Mouse (Mus musculus) forebrain, embryonic 11.5 days (tissue): ENCODE results near the gene Celf2. TPM values are rescaled to one million over a fixed set of nuclear protein-coding genes. Genes with fewer than 3 reads are reported as not detected.

Source experiments
- ATAC-seq: fragments of 200-750 bp; cut with Nextera tagmentation; replicated peaks from 2 replicates; pipeline ENCODE4 v1.8.0; 2017; ENCODE audit warnings: moderate TSS enrichment; ENCODE audit not compliant: low FRiP score
- DNase-seq: peaks from one replicate; pipeline ENCODE4 v3.0.0-alpha.2; 2017; ENCODE audit warnings: low spot score
- H3K27ac ChIP-seq: fragments of 300-500 bp; sonication (generic); 2 replicates; pipeline ENCODE4 v1.5.1; 2014; ENCODE audit warnings: low read depth, low read length
- H3K27me3 ChIP-seq: fragments of 300-500 bp; sonication (generic); 2 replicates; pipeline ENCODE4 v1.6.1; 2014; ENCODE audit warnings: mild to moderate bottlenecking, low read length, mixed read lengths; ENCODE audit not compliant: control insufficient read depth, insufficient read depth
- H3K36me3 ChIP-seq: fragments of 300-500 bp; sonication (generic); 2 replicates; pipeline ENCODE4 v1.6.1; 2014; ENCODE audit warnings: mild to moderate bottlenecking, low read length, moderate library complexity, mixed read lengths; ENCODE audit not compliant: control insufficient read depth, insufficient read depth
- H3K4me1 ChIP-seq: fragments of 300-500 bp; sonication (generic); replicated peaks from 2 replicates; pipeline ENCODE4 v1.6.1; 2014; ENCODE audit warnings: low read length, mixed read lengths; ENCODE audit not compliant: control insufficient read depth, insufficient read depth
- H3K4me2 ChIP-seq: fragments of 300-500 bp; sonication (generic); 2 replicates; pipeline ENCODE4 v1.6.1; 2014; ENCODE audit warnings: low read depth, mild to moderate bottlenecking, low read length, moderate library complexity, mixed read lengths; ENCODE audit not compliant: severe bottlenecking
- H3K4me3 ChIP-seq: fragments of 300-500 bp; sonication (generic); 2 replicates; pipeline ENCODE4 v1.5.1; 2014; ENCODE audit warnings: low read depth, low read length
- H3K9ac ChIP-seq: fragments of 300-500 bp; sonication (generic); 2 replicates; pipeline ENCODE4 v1.6.1; 2014; ENCODE audit warnings: low read length
- H3K9me3 ChIP-seq: fragments of 300-500 bp; sonication (generic); 2 replicates; pipeline ENCODE4 v1.6.1; 2016; ENCODE audit warnings: low read length, mixed read lengths; ENCODE audit not compliant: control insufficient read depth
- WGBS: fragments of 180-500 bp; shearing (Covaris S2); extraction: QIAGEN DNeasy Blood & Tissue Kit; methylation state at CpG from one replicate; pipeline ENCODE4 v1.1.7; 2014; 5-methylcytosine and 5-hydroxymethylcytosine counted together
- polyA plus RNA-seq: library from polyadenylated mRNA; unstranded; fragments of >200 nt; fragmentation: Nextera tagmentation; extraction: Ambion mirVana; gene quantifications from 2 replicates; pipeline ENCODE4 v1.2.1, GENCODE M21; 2014

Gene Celf2
- polyA plus RNA-seq, 1 experiment from 2014 or later = 116 TPM

GRCm38 (mm10) chr2:7179186-7179585 is 330.2 kb downstream of the Celf2 start:
- DNase-seq (no peak), ATAC-seq (no peak)
- Histone ChIP-seq H3K27ac (no peak overlapping the region), H3K4me1 (no peaks in the 10 kb centered on the region), H3K36me3 (no peaks in the 10 kb centered on the region), H3K9ac (no peak overlapping the region), H3K4me3 (no peak overlapping the region), H3K27me3 (no peaks in the 10 kb centered on the region), H3K4me2 (no peak overlapping the region), H3K9me3 (no peaks in the 10 kb centered on the region)
- 75% methylated on average over 1 of the region's 1 CpGs for WGBS

DNA sequence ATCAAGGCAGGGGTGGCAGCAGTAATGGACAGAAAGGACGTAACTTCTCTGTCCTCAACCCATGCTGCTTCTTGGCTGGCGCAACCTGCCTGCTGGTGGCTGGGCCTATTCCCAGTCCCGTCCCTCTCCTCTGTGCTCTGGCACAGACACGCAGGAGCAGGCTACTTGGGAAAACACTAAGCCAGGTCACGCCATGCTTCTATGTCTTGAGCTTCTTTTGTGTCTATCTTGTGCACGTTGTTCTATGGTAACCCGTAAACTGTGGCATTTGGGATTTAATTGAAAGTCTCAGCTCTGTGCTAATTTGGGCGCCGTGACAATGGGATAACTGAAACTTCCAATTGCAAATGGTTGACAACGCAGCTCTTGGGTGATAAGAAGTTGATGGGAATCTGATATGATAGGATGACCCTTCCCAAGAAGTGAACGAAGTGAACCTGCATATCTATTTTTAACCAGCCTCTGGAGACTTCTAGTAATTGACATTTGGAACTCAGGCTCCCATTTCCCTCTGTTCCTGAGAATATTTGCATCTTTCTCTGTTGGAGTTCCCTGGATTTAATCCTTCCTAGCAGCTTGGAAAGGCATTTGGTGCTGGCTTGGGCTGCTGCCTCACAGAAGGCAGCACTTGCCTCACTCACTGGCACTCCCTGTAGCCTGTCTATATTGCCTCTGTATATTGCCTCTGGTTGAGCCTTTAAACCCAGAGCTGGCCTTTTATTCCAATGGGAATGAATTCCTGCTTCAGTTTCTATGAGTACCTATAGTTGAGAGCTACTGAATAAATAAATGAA is 335.9 kb downstream of the Celf2 start:
- Histone ChIP-seq H3K9ac (no peak overlapping the region), H3K9me3 (no peaks in the 10 kb centered on the region), H3K4me1 (no peaks in the 10 kb centered on the region), H3K4me2 (no peak overlapping the region), H3K27ac (no peak overlapping the region), H3K36me3 (no peaks in the 10 kb centered on the region), H3K27me3 (no peaks in the 10 kb centered on the region), H3K4me3 (no peak overlapping the region)
- DNase-seq (no peak), ATAC-seq (no peak)
- WGBS = 80% methylated on average over 11 of the region's 11 CpGs

GRCm38 (mm10) chr2:7171087-7171696 is 338.2 kb downstream of the Celf2 start:
- Histone ChIP-seq H3K27me3 (no peaks in the 10 kb centered on the region), H3K4me2 (no peak overlapping the region), H3K36me3 (no peaks in the 10 kb centered on the region), H3K4me3 (no peak overlapping the region), H3K9ac (no peak overlapping the region), H3K4me1 (no peaks in the 10 kb centered on the region), H3K27ac (no peak overlapping the region), H3K9me3 (no peaks in the 10 kb centered on the region)
- 70% methylated on average over 8 of the region's 8 CpGs for WGBS
- DNase-seq = no peak
- ATAC-seq = no peak

GRCm38 (mm10) chr2:7165786-7166185 is 343.6 kb downstream of the Celf2 start:
- ATAC-seq = no peak
- no peak for DNase-seq
- no peak overlapping the region for H3K9ac ChIP-seq
- no peak overlapping the region for H3K4me2 ChIP-seq
- no peaks in the 10 kb centered on the region for H3K4me1 ChIP-seq
- no peaks in the 10 kb centered on the region for H3K27me3 ChIP-seq
- no peaks in the 10 kb centered on the region for H3K9me3 ChIP-seq
- WGBS = 63% methylated on average over 3 of the region's 3 CpGs
- no peak overlapping the region for H3K27ac ChIP-seq
- no peaks in the 10 kb centered on the region for H3K36me3 ChIP-seq
- H3K4me3 ChIP-seq = no peak overlapping the region

DNA sequence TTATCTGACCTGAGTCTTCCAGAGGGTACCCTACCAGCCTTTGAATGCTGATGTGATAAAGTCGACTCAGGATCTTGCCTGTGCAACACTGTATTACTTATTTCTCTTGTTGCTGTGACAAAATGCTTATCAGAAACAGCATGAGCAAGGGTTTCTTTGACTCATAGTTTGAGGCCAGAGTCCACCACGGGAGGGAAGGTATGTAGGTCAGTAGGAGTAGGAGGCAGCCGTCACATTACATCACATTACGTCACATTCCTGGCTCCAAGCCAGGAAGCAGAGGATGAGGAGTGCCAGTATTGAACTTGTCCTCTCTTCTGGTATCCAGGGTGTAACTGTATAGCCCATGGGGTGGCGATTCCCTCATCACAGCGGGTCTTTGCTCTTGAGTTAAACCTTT is 349.3 kb downstream of the Celf2 start:
- no peak overlapping the region for H3K9ac ChIP-seq
- H3K4me3 ChIP-seq = no peak overlapping the region
- H3K27ac ChIP-seq = no peak overlapping the region
- H3K4me1 ChIP-seq = no peaks in the 10 kb centered on the region
- no peak overlapping the region for H3K4me2 ChIP-seq
- DNase-seq (no peak), ATAC-seq (no peak)
- 79% methylated on average over 6 of the region's 6 CpGs for WGBS
- H3K27me3 ChIP-seq = no peaks in the 10 kb centered on the region
- H3K9me3 ChIP-seq = no peaks in the 10 kb centered on the region
- no peaks in the 10 kb centered on the region for H3K36me3 ChIP-seq

GRCm38 (mm10) chr2:7147303-7147702 is 362.1 kb downstream of the Celf2 start:
- DNase-seq (no peak), ATAC-seq (no peak)
- Histone ChIP-seq H3K27ac (no peak overlapping the region), H3K9me3 (no peaks in the 10 kb centered on the region), H3K4me2 (no peak overlapping the region), H3K4me1 (no peaks in the 10 kb centered on the region), H3K9ac (no peak overlapping the region), H3K4me3 (no peak overlapping the region), H3K36me3 (no peaks in the 10 kb centered on the region), H3K27me3 (no peaks in the 10 kb centered on the region)
- WGBS = 89% methylated on average over 3 of the region's 3 CpGs

GRCm38 (mm10) chr2:7145541-7146043 is 363.8 kb downstream of the Celf2 start:
- WGBS = 74% methylated on average over 4 of the region's 4 CpGs

DNA sequence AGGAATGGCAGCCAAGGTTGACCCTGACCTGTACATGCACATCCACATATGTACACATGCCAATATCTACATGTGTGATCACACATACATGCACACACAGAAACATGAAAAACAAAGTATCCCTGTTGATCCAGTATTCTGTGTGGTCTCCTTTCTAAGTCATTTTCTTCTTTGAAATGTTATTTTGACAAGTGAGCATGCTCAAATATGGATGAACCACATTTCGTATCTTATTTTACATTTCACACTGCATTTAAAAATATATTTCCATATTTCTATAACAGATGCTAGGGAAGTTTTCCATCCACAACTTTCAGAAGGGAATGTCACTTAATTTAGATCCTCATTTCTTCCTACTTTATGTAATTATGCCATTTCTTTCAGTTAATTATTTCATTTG is 364.5 kb downstream of the Celf2 start:
- H3K9ac ChIP-seq = no peak overlapping the region
- H3K36me3 ChIP-seq = no peaks in the 10 kb centered on the region
- H3K27me3 ChIP-seq = no peaks in the 10 kb centered on the region
- no peak overlapping the region for H3K4me3 ChIP-seq
- H3K4me1 ChIP-seq = no peaks in the 10 kb centered on the region
- DNase-seq = no peak
- no peak for ATAC-seq
- H3K9me3 ChIP-seq = no peaks in the 10 kb centered on the region
- no peak overlapping the region for H3K4me2 ChIP-seq
- no peak overlapping the region for H3K27ac ChIP-seq
- WGBS = 89% methylated on average over 1 of the region's 1 CpGs

More at GRCm38 (mm10) chr2:7145541-7146043, 363.8 kb downstream of the Celf2 start:
- Histone ChIP-seq H3K9ac (no peak overlapping the region), H3K27me3 (no peaks in the 10 kb centered on the region), H3K4me1 (no peaks in the 10 kb centered on the region), H3K36me3 (no peaks in the 10 kb centered on the region), H3K27ac (no peak overlapping the region), H3K9me3 (no peaks in the 10 kb centered on the region), H3K4me2 (no peak overlapping the region), H3K4me3 (no peak overlapping the region)
- DNase-seq (no peak), ATAC-seq (no peak)
